Mouse (Mus musculus) embryonic facial prominence, embryonic 14.5 days (tissue): ENCODE measurements around the gene Gm10696. TPM values are rescaled to one million over a fixed set of nuclear protein-coding genes. Genes with fewer than 3 reads are reported as not detected.
"Not testable (repeated sequence)": the region's sequence is repeated elsewhere in the genome, so short reads cannot be mapped to it uniquely, and the experiment has no call there.

Experiments used
- ATAC-seq: fragments of 200-750 bp; cut with Nextera tagmentation; 2 replicates; pipeline ENCODE4 v1.8.0; 2017; ENCODE audit warnings: low read depth, moderate number of reproducible peaks, moderate TSS enrichment
- DNase-seq: peaks from one replicate; pipeline ENCODE4 v3.0.0-alpha.2; 2015; ENCODE audit warnings: low spot score
- H3K27ac ChIP-seq: fragments of 300-500 bp; sonication (generic); replicated peaks from 2 replicates; pipeline ENCODE4 v1.5.1; 2014; ENCODE audit warnings: low read depth, mild to moderate bottlenecking, low read length, moderate library complexity
- H3K27me3 ChIP-seq: fragments of 300-500 bp; sonication (generic); replicated peaks from 2 replicates; pipeline ENCODE4 v1.6.1; 2014; ENCODE audit warnings: low read length; ENCODE audit not compliant: control insufficient read depth, insufficient read depth
- H3K36me3 ChIP-seq: fragments of 300-500 bp; sonication (generic); 2 replicates; pipeline ENCODE4 v1.6.1; 2014; ENCODE audit warnings: low read length, mixed read lengths; ENCODE audit not compliant: control insufficient read depth, insufficient read depth
- H3K4me1 ChIP-seq: fragments of 300-500 bp; sonication (generic); 2 replicates; pipeline ENCODE4 v1.6.1; 2014; ENCODE audit warnings: antibody characterized with exemption, low read length; ENCODE audit not compliant: control insufficient read depth, insufficient read depth
- H3K4me2 ChIP-seq: fragments of 300-500 bp; sonication (generic); 2 replicates; pipeline ENCODE4 v1.6.1; 2014; ENCODE audit warnings: low read depth, mild to moderate bottlenecking, low read length, moderate library complexity, mixed read lengths
- H3K4me3 ChIP-seq: fragments of 300-500 bp; sonication (generic); 2 replicates; pipeline ENCODE4 v1.5.1; 2014; ENCODE audit warnings: low read depth, mild to moderate bottlenecking, low read length
- H3K9ac ChIP-seq: fragments of 300-500 bp; sonication (generic); 2 replicates; pipeline ENCODE4 v1.6.1; 2014; ENCODE audit warnings: low read depth, mild to moderate bottlenecking, low read length, moderate library complexity, mixed read lengths
- H3K9me3 ChIP-seq: fragments of 300-500 bp; sonication (generic); 2 replicates; pipeline ENCODE4 v1.6.1; 2016; ENCODE audit warnings: low read length; ENCODE audit not compliant: control insufficient read depth
- WGBS: fragments of 180-500 bp; shearing (Covaris S2); extraction: QIAGEN DNeasy Blood & Tissue Kit; methylation state at CpG from one replicate; pipeline ENCODE4 v1.1.7; 2014; 5-methylcytosine and 5-hydroxymethylcytosine counted together
- polyA plus RNA-seq: library from polyadenylated mRNA; unstranded; fragments of >200 nt; fragmentation: Nextera tagmentation; extraction: Ambion mirVana; gene quantifications from 2 replicates; pipeline ENCODE4 v1.2.1, GENCODE M21; 2014

Gene Gm10696
- polyA plus RNA-seq: not detected in 2 replicates

DNA sequence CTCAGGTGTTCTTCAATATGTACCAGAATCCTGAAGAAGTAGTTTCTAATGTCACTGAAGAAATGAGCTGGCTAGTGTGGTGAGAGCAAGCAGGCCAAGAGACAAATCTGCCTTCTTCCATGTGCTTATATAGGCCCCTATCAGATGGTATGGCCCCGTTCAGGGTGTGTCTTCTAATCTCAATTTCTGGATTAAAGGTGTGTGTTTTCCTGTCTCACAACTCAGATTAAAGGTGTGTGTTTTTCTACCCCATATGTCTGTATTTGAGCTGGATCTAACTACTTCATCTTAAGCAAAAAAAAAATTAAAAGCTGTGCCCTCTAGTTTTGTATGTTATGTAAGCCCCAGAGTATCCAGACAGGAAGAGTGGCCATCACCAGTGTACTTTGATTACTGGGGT, at the start of gene Gm10696:
Gene Gm10696 (minus strand): TSS at position 101 of the 400 bp plus-strand sequence.
- not testable (repeated sequence) for H3K36me3 ChIP-seq, DNase-seq, H3K27me3 ChIP-seq, H3K4me3 ChIP-seq, H3K4me1 ChIP-seq, H3K27ac ChIP-seq, ATAC-seq, H3K9me3 ChIP-seq, H3K9ac ChIP-seq, H3K4me2 ChIP-seq
- 100% methylated on average over 1 of the region's 1 CpGs for WGBS

DNA sequence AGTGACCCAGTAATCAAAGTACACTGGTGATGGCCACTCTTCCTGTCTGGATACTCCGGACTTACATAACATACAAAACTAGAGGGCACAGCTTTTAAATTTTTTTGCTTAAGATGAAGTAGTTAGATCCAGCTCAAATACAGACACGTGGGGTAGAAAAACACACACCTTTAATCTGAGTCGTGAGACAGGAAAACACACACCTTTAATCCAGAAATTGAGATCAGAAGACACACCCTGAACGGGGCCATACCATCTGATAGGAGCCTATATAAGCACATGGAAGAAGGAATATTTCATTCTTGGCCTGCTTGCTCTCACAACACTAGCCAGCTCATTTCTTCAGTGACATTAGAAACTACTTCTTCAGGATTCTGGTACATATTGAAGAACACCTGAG, 18.4 kb upstream of the Gm10696 start, which contains the start of gene Gm5286:
Gene Gm5286 (plus strand): TSS at position 301 of the 400 bp plus-strand sequence.
- not testable (repeated sequence) for H3K36me3 ChIP-seq, H3K27me3 ChIP-seq, H3K4me3 ChIP-seq, H3K9ac ChIP-seq, H3K4me2 ChIP-seq, ATAC-seq, DNase-seq, H3K27ac ChIP-seq, H3K9me3 ChIP-seq, H3K4me1 ChIP-seq
- WGBS: 85% methylated on average over 2 of the region's 4 CpGs

DNA sequence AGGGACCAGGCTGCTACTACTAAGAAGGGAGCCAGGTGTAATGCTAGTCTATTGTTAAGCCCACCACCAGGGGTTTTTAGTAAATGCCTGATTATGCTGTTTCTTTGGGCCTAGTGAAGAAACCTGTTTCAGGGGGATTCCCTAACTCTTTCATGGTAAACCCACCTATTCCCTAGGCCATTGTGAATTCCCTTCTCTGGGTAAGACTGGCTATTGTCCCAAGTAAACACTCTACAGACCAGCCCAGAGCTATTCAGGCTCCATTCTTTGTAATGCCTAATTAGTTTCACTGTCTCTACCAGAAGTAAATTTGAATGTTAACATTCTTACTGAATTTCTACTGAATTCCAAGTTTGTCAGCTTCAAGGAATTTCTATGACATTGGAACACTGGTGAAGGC, 10.6 kb downstream of the Gm10696 start:
- not testable (repeated sequence) for H3K4me3 ChIP-seq, H3K4me1 ChIP-seq, H3K27me3 ChIP-seq, H3K4me2 ChIP-seq, H3K27ac ChIP-seq, H3K9ac ChIP-seq, ATAC-seq, H3K9me3 ChIP-seq, DNase-seq, H3K36me3 ChIP-seq

Other genes with a start within 250 kb of the Gm10696 start
- gene Gm9117, start 234.7 kb downstream of the Gm10696 start, polyA plus RNA-seq: not detected in 2 replicates
- not detected in 2 replicates for gene Tdpoz5, start 216.9 kb downstream of the Gm10696 start, polyA plus RNA-seq
- gene Gm9125, start 123.3 kb downstream of the Gm10696 start, polyA plus RNA-seq: not detected in 2 replicates
- not detected in 2 replicates for gene Gm10697, start 105.5 kb downstream of the Gm10696 start, polyA plus RNA-seq
- gene Gm5286, start 18.5 kb upstream of the Gm10696 start, polyA plus RNA-seq: not detected in 2 replicates
- gene Gm4778, start 85.8 kb upstream of the Gm10696 start, polyA plus RNA-seq: not detected in 2 replicates
- gene Them4, start 131.9 kb upstream of the Gm10696 start, polyA plus RNA-seq: 12.2 and 14.9 TPM in 2 replicates
- 20.3 and 26.2 TPM in 2 replicates for gene Them5, start 163.9 kb upstream of the Gm10696 start, polyA plus RNA-seq
- gene C2cd4d, start 184.2 kb upstream of the Gm10696 start, polyA plus RNA-seq: 2.1 and 2.9 TPM in 2 replicates
- gene Rorc, start 194.6 kb upstream of the Gm10696 start, polyA plus RNA-seq: 2.5 and 2.8 TPM in 2 replicates
- gene Lingo4, start 220.3 kb upstream of the Gm10696 start, polyA plus RNA-seq: 0.07 and 0.08 TPM in 2 replicates
- 8.9 and 9.7 TPM in 2 replicates for gene Tdrkh, start 235.1 kb upstream of the Gm10696 start, polyA plus RNA-seq